Mouse (Mus musculus) hematopoietic stem cell, adult 5-6 weeks (primary cell): ENCODE measurements around the gene Ugt1a10. TPM values are rescaled to one million over a fixed set of nuclear protein-coding genes. Genes with fewer than 3 reads are reported as not detected.
"Not testable (repeated sequence)": the region's sequence is repeated elsewhere in the genome, so short reads cannot be mapped to it uniquely, and the experiment has no call there.

Source experiments
- ATAC-seq, 2 experiments: fragments of 125-278 bp in 1 of 2; replicated peaks in 1 of 2; 2 replicates each; pipeline ENCODE4 v1.8.0; 2016 to 2017; ENCODE audit warnings: inconsistent platforms in 2 of 2, mild to moderate bottlenecking in 2 of 2, moderate number of reproducible peaks in 2 of 2, low read depth in 1 of 2, moderate TSS enrichment in 1 of 2; ENCODE audit not compliant: low FRiP score in 2 of 2, poor library complexity in 2 of 2, severe bottlenecking in 2 of 2, insufficient read depth in 1 of 2, low TSS enrichment in 1 of 2
- total RNA-seq: library from RNA; stranded (forward); fragments of 172-1452, 232-1000 nt; gene quantifications from 2 replicates; pipeline ENCODE4 v1.2.3, GENCODE M21; 2017

The Ugt1a10 gene
- total RNA-seq, 1 experiment from 2014 or later, result not detected

DNA sequence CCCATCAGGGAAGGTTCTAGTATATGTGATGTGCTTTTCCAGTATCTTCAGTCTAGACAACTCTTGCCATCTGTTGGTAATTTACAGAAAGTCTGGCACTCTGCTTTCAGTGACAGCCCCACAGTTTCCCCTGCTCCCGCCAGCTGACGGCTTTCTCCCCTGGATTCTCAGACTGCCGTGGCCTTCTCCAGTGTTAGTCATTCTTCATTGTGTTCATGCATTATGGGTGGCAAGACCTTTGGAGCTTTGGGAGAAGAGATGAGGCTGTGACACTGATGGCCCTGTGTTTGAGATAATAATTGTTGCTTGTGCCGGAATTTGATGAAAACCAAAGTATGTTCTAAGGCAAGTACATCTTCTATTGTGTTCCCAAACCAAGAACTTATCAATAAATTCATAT, 163.4 kb downstream of the Ugt1a10 start:
- no peak for ATAC-seq

DNA sequence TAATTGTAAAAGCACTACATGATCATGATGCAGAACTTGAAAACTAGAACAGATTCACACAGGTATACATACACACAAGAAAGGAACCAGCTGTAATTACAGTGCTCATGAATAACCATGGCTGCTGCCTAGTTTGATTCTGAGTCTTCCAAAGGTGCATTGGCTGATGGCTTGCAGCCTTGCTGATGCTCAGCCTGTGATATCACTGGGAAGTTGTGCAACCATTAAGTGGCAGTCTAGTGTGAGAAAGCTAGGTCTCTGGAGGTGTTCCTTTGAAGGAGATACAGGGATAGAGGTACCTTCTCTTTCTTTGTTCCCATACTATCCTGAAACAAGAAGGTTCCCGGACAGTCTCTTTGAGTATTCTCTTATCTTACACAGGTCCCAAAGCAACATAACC, 163.9 kb downstream of the Ugt1a10 start:
- ATAC-seq, result no peak

DNA sequence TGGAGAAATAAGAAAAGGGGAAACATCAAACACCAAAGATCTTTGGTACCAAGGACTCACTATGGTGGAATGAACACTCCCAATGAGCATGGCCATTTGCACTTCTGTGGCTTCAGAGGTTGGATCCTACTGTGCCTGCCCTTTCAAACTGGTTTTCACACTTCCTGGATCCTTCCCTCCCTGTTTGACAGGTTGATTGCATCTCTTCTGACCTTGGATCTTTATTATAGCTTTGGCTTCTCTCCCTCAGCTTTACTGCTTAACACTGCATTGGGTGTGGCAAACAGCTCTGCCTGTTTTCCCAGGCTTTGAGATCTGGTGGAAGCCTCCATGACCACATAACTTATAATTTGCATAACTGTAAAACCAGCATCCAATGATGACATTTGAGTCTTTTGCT, 165.1 kb downstream of the Ugt1a10 start:
- ATAC-seq, result no peak

DNA sequence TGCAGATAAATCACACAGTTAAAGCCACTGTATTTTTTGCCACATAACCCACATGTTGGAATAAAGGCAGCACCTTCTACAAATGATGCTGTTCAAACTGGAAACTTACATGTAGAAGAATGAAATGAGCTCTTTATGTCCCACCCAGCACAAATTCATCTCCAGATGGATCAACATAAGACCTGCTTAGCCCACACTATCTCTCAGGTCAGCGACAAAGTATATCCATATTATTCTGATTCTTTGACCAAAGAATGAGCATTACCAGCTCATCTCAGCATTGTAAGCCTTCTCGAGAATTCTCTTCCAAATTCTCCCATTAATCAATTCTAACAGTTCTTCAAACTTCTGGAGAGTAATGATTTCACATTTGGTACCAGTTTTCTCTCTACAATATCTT, 167.0 kb downstream of the Ugt1a10 start:
- no peak for ATAC-seq

DNA sequence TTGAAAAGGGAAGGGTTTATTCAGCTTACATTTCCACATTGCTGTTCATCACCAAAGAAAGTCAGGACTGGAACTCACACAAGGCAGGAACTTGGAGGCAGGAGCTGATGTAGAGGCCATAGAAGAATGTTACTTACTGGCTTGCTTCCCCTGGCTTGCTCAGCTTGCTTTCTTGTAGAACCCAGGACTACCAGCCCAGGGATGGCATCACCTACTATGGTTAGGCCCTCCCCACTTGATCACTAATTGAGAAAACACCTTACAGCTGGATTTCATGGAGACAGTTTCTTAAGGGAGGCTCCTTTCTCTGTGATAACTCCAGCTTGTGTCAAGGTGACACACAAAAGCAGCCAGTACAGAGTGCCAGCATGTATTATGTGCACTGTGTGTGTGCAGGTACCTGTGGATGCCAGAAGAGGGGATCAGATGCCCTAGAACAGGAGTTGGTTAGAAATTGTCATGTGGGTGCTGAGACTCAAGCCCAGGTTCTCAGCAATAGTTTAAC, 167.9 kb downstream of the Ugt1a10 start:
- not testable (repeated sequence) for ATAC-seq

DNA sequence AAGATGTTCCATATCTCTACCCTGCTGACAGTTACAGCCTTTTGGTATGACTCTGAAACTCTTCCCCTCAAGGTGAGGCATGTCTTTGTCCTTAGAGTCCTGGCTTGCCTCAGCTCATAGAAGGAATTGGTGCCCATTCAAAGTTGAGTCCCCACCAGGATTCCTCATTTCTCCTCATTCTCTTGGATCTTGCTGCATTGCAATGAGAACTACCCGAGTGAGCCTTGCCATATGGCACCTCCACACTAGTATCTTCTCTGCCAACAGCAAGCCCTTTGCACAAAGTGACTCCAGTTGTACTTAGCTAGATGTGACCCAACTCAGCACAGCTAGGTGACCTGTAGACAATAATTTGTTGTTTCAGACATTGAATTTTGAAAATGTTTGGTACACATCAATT, 168.4 kb downstream of the Ugt1a10 start:
- no peak for ATAC-seq

DNA sequence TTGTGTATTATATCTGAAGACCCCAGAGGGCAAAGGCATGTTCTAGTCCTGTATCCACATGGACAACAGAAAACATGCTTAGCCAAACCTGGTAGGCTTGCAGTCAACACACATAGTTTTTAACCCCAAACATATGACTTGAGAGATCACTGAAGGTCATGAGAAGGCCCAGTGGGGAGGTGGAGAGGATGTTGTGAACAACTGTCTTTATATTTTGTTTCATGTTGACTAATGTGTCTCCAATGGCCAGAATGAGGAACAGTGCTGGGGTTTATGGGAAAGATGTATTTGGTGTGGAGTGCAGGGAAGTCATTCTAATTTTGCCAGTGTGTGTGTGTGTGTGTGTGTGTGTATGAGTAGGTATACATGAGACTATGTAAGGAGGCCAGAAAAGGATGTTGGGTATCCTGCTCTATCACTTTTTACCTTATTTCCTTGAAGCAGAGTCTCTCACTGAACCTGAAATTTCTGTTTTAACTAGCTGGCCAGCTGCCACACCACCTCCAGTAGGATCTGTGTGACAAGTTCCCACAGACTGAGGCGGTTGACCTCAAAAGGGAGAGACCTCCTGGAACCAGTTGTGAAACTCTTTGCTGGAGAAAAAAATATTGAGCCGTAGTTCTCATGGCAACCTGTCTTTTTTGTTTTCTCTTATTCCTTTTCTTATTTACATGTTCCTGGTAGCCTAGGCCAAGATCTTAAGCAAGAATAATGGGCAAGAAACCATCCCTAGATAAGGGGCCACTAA, 169.0 kb downstream of the Ugt1a10 start:
- ATAC-seq, result no peak

DNA sequence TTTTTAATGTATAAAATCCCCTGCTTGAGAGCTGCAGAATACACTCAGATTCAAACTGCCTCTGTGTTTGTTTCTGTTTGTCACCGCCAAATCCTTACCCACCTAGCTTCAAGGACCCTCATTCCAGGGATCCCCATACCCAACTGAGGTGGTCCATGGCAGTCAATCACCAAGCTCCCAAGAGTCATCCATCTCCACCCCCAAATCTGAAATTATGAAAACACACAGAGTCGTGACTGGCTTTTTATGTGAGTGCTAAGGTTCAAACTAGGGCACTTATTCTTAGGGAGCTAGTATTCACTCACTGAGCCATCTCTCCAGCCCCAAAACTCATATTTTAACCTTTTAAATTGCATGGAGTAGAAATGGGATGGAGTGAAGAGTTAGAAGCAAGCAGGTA, 170.1 kb downstream of the Ugt1a10 start:
- not testable (repeated sequence) for ATAC-seq

DNA sequence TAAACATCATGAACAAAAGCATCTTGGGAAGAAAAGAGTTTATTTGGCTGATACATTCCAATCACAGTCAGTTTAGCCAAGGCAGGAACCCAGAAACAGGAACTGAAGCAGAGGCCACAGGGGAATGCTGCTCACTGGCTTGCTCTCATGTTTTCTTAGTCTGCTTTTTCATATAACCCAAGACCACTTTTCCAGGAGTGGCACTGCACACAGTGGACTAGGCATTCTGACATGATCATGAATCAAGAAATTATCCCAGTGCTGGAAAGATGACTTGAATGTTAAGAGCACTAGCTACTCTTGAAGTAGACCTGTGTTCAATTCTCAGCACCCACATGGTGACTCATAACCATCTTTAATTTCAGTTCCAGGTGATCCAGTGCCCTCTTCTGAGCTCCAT, 170.6 kb downstream of the Ugt1a10 start:
- ATAC-seq, result no peak

DNA sequence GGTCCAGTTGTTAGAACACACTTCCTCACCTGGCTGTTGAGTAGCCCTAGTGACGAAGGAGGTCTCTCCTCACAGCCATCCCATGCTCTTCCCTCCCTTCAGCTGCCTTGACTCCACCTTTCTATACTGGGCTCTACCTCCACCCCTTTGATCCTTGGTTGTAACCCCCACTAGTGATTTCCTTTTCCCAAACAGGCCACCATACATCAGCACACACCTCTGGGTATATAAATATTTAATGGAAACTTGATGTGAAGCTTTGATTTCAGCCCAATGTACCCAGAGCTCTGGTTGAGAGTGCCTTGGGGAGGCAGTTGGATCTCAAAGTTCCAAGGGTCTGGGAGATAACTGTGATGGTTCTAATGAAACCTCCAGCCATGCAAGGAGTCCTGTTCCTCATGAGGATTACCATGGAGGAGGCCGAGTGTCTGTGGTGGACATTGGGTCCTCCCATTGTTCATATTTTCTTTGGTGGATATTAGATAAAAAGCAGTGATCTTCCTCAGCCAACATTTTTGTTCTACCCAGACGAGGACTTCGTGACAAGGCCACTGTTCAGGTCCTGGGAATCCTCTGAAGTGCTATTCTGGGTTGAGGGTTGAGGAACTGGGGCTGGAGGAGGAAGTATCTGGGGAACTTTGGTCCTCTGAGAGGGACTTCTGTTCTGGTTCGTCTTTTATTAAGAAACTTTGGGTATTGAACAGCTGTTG, 171.6 kb downstream of the Ugt1a10 start, which contains the start of gene Mroh2a:
TSS of gene Mroh2a (plus strand) at position 317 of the 710 bp plus-strand sequence.
- ATAC-seq, result peak; percentile 16 to 20; a peak in 2 of 4 replicates

DNA sequence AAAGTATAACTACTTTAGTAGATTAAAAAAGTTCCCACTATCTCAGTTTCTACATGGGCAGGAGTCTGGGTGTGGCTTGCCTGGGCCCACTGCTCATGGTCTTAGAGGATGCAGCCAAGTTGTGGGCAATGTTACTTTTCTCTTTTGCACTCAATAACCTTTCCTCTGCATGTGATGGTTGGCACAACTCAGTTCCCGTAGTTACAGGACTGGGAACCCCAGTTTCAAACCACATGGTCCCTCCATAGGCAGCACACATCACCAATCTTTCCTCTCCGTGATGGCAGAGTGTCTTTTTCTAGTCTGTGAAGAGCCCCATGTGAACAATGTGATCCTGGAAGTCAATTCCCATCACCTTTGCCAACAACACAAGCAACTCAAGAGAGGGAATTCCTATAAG, 172.3 kb downstream of the Ugt1a10 start:
- peak; percentile 0 to 5; a peak in 1 of 4 replicates for ATAC-seq

DNA sequence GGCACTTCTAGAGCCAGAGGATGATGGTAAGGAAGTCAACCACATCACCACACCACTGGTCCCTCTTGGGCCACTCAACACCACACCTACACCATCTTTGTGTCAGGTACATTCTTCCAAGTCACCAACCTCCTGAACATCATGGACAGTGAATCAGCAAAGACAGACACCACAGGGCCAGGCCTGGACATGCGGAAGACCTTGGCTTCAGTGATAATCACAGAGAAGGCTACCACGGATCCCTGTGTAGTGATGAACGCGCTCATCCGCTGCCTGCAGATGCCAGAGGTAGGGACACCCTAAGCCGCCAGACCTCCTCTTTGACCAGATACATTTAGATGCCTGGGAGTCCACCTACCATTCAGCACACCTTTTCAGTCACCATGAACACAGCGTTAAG, 172.9 kb downstream of the Ugt1a10 start:
- no peak for ATAC-seq

DNA sequence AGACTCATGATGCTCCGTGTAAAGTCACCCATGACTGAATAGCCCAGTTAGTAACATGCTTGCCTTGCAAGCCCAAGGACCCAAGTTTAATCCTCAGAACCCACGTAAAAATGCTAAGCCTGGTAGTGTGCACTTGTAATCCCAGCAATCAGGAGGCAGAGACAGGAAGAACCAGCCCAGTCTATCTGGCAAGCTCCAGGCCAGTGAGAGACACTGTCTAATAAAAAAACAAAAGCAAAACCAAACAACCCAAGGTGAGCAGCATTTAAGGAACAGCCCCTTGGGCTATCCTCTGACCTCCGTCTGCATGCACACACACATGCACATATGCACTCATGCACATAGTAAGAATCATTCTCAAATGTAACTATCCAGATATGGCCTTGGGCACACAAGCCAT, 174.4 kb downstream of the Ugt1a10 start:
- ATAC-seq, result no peak

DNA sequence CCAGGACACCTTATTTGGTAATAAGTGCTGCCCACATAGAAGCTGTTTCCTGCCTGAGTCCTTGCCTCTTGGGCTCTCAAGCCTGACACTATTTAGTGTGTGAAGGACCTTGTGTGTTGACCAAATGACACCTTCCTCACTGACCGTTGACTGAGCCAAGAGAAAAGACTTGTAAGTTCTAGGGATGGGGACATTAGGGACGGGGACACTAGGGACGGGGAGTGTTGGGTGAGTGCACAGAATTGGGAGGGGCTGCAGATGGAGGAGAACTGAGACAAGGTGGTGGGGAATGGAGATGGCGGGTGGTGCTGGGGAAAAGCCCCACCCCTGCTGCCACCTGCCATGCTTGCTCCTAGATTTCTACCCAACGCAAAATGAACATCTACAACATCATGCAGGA, 174.8 kb downstream of the Ugt1a10 start:
- no peak for ATAC-seq

DNA sequence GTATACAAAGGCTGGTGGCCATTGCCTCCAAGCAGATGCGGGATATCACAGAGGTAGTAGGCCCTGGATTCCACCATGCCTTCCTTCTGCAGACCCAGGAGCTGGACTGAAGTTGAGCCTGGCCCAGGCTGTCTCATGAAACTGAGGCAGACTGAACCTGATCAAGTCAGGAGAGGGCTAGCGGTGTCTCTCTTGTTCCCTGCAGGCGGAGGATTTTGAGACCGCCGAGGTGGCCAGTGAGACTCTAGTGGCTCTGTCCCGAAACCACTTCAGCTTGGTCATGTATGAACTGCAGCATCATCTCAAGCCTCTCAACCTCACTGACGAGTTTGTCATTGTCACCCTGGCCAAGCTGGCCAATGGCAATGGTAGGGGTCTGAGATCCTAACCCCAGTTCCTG, 175.2 kb downstream of the Ugt1a10 start:
- no peak for ATAC-seq

DNA sequence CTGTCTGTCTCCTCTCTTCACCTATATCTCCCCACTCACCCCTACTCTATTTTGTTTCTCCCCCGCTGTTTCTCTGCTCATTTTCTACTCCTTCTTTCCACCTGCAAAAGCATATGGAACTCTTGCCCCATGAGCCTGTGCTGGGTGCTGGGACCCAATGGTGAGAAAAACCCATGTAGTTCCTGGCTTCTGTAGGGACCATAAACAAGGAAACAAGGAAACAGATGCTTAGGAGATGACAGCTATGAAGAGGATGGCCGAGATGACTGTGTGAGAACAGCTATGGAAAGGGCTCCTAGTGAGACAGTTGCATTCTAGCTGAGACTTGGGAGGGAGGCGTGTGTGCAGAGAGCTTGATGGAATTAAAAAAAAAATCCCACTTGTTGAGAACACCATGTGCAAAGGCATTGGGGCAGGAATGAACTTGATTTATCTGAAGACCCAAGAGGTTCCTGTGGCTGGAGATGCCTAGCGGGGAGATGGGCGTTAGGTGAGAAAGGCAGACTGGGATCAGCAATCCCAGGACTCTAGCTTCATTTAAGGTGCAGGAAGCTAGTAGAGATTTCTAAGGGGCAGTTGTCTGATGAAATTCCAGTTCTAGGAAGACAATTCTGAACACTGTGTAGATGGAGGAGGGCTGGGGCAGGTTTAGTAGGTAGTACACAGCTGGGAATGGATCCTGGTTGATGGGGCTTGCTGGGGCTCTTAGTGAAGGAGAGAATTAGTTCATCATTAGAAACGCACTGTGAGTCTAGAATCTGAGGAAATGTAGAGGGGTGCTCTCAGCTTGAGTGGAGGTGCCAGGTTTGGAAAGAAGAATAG, 176.0 kb downstream of the Ugt1a10 start:
- ATAC-seq, result no peak

DNA sequence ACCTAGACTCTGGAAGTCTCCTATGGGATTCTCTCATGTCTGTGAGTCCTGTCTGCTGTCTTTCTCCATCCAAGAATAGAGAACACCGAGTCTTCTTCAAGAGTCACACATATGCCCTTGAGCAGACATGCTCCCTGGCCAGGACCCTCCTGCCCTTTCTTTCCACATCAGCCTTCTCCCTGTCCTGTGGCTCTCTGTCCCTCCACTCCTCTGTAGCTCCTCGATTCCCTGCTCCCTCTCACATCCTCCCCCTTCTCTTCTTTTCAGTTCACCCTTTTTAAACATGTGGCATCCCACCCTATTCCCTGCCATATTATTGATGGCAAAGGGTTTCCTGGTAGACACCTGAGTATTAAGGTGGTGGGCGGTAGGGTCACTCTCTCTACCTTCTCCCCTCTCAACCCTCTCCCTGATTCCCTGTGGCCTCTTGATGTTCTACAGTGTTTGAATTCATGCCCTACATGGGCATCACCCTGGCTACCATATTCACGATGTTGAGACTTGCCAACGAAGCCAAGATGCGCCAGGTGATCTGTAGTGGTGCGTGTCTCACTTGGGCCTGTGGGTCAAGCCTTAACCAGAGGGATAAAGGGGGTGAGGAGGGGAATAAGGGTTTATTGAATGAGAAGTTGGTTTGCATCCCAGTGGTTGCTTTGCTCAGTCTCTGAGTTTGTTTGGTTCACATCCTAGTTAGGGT, 176.8 kb downstream of the Ugt1a10 start:
- ATAC-seq, result no peak
